Mouse (Mus musculus) adrenal gland, postnatal 14 days (tissue): ENCODE results near the gene Ssu72. TPM values are rescaled to one million over a fixed set of nuclear protein-coding genes. Genes with fewer than 3 reads are reported as not detected.
"Not testable (repeated sequence)": the region's sequence is repeated elsewhere in the genome, so short reads cannot be mapped to it uniquely, and the experiment has no call there.

ENCODE experiments used
- DNase-seq: peaks from one replicate; pipeline ENCODE4 v3.0.0; 2021; ENCODE audit warnings: mixed read lengths
- total RNA-seq: library from RNA; stranded (reverse); gene quantifications from 2 replicates; pipeline ENCODE4 v1.2.3, GENCODE M21; 2021

Ssu72 gene
- total RNA-seq, 1 experiment from 2014 or later: 97.0 TPM

GRCm38 (mm10) chr4:155696261-155697255 lies 8.0 kb upstream of the Ssu72 start:
- peak; percentile 80 for DNase-seq

- DNase-seq: peak; percentile 24
Measured at GRCm38 (mm10) chr4:155700425-155700824, 4.2 kb upstream of the Ssu72 start.

GRCm38 (mm10) chr4:155703425-155703929 lies 1.1 kb upstream of the Ssu72 start:
- DNase-seq: no peak

- DNase-seq: no peak
Measured at GRCm38 (mm10) chr4:155705592-155705929, 961 bp downstream of the Ssu72 start.

- DNase-seq: no peak
Measured at GRCm38 (mm10) chr4:155708582-155708981, 4.0 kb downstream of the Ssu72 start.

GRCm38 (mm10) chr4:155708988-155709387 lies 4.4 kb downstream of the Ssu72 start:
- DNase-seq: no peak

- no peak for DNase-seq
Measured at GRCm38 (mm10) chr4:155710521-155711252, 6.1 kb downstream of the Ssu72 start.

- DNase-seq: peak; percentile 32
Measured at GRCm38 (mm10) chr4:155721668-155722083, 17.1 kb downstream of the Ssu72 start.

- DNase-seq: no peak
Measured at GRCm38 (mm10) chr4:155727993-155728392, 23.4 kb downstream of the Ssu72 start.

GRCm38 (mm10) chr4:155733267-155733666 lies 28.7 kb downstream of the Ssu72 start:
- peak; percentile 41 for DNase-seq

GRCm38 (mm10) chr4:155734350-155734941 lies 29.8 kb downstream of the Ssu72 start, which contains the start of gene Tmem240:
Gene Tmem240, plus strand, starts transcription at chr4:155734800.
- peak; percentile 94 for DNase-seq

GRCm38 (mm10) chr4:155734951-155735702 lies 30.5 kb downstream of the Ssu72 start:
- peak; percentile 71 for DNase-seq

- DNase-seq: no peak
Measured at GRCm38 (mm10) chr4:155735788-155736187, 31.2 kb downstream of the Ssu72 start.

- DNase-seq: no peak
Measured at GRCm38 (mm10) chr4:155736421-155736820, 31.8 kb downstream of the Ssu72 start.

- no peak for DNase-seq
Measured at GRCm38 (mm10) chr4:155738262-155738661, 33.7 kb downstream of the Ssu72 start.

GRCm38 (mm10) chr4:155739152-155739551 lies 34.6 kb downstream of the Ssu72 start:
- no peak for DNase-seq

GRCm38 (mm10) chr4:155739741-155740636 lies 35.4 kb downstream of the Ssu72 start:
- peak; percentile 35 for DNase-seq

GRCm38 (mm10) chr4:155740681-155741080 lies 36.1 kb downstream of the Ssu72 start:
- DNase-seq: not testable (repeated sequence)

GRCm38 (mm10) chr4:155742684-155743083 lies 38.1 kb downstream of the Ssu72 start:
- no peak for DNase-seq

GRCm38 (mm10) chr4:155744474-155744873 lies 39.9 kb downstream of the Ssu72 start:
- DNase-seq: no peak

- no peak for DNase-seq
Measured at GRCm38 (mm10) chr4:155745136-155745535, 40.5 kb downstream of the Ssu72 start.
